Mouse (Mus musculus): ENCODE measurements around the gene Crybg1. TPM values are rescaled to one million over a fixed set of nuclear protein-coding genes. Genes with fewer than 3 reads are reported as not detected.

The Crybg1 gene
- polyA plus RNA-seq (2015; fragmentation: Illumina TruSeq; extraction: RNeasy Lipid Tissue Mini Kit (QIAGEN cat#74804); ENCODE audit: insufficient read depth, low replicate concordance), result 28.5 TPM

GRCm38 (mm10) chr10:44148337-44149317, at the start of gene Crybg1:
Gene Crybg1, minus strand, starts transcription at chr10:44148853.

GRCm38 (mm10) chr10:43901578-43902194, 247.0 kb downstream of the Crybg1 start, which contains the start of the genes Qrsl1 and Rtn4ip1:
Gene Qrsl1, minus strand, starts transcription at chr10:43901745.
Gene Rtn4ip1, plus strand, starts transcription at chr10:43901807.

Other genes with a start within 250 kb of the Crybg1 start
- gene Qrsl1, start 247.1 kb downstream of the Crybg1 start, polyA plus RNA-seq (2015; fragmentation: Illumina TruSeq; extraction: RNeasy Lipid Tissue Mini Kit (QIAGEN cat#74804); ENCODE audit: insufficient read depth, low replicate concordance), result 38.0 TPM
- gene Rtn4ip1, start 247.0 kb downstream of the Crybg1 start, polyA plus RNA-seq (2015; fragmentation: Illumina TruSeq; extraction: RNeasy Lipid Tissue Mini Kit (QIAGEN cat#74804); ENCODE audit: insufficient read depth, low replicate concordance), result 21.6 TPM
- gene Atg5, start 119.5 kb upstream of the Crybg1 start, polyA plus RNA-seq (2015; fragmentation: Illumina TruSeq; extraction: RNeasy Lipid Tissue Mini Kit (QIAGEN cat#74804); ENCODE audit: insufficient read depth, low replicate concordance), result 40.2 TPM